Mouse (Mus musculus) hematopoietic stem cell, adult 5-6 weeks (primary cell): Measurements from ENCODE around the gene Tmem198b. TPM values are rescaled to one million over a fixed set of nuclear protein-coding genes. Genes with fewer than 3 reads are reported as not detected.

ENCODE experiments used
- ATAC-seq, 2 experiments: fragments of 125-278 bp in 1 of 2; replicated peaks in 1 of 2; 2 replicates each; pipeline ENCODE4 v1.8.0; 2016 to 2017; ENCODE audit warnings: inconsistent platforms in 2 of 2, mild to moderate bottlenecking in 2 of 2, moderate number of reproducible peaks in 2 of 2, low read depth in 1 of 2, moderate TSS enrichment in 1 of 2; ENCODE audit not compliant: low FRiP score in 2 of 2, poor library complexity in 2 of 2, severe bottlenecking in 2 of 2, insufficient read depth in 1 of 2, low TSS enrichment in 1 of 2
- total RNA-seq: library from RNA; stranded (forward); fragments of 172-1452, 232-1000 nt; gene quantifications from 2 replicates; pipeline ENCODE4 v1.2.3, GENCODE M21; 2017

The Tmem198b gene
- total RNA-seq, 1 experiment from 2014 or later = 4.9 TPM

DNA sequence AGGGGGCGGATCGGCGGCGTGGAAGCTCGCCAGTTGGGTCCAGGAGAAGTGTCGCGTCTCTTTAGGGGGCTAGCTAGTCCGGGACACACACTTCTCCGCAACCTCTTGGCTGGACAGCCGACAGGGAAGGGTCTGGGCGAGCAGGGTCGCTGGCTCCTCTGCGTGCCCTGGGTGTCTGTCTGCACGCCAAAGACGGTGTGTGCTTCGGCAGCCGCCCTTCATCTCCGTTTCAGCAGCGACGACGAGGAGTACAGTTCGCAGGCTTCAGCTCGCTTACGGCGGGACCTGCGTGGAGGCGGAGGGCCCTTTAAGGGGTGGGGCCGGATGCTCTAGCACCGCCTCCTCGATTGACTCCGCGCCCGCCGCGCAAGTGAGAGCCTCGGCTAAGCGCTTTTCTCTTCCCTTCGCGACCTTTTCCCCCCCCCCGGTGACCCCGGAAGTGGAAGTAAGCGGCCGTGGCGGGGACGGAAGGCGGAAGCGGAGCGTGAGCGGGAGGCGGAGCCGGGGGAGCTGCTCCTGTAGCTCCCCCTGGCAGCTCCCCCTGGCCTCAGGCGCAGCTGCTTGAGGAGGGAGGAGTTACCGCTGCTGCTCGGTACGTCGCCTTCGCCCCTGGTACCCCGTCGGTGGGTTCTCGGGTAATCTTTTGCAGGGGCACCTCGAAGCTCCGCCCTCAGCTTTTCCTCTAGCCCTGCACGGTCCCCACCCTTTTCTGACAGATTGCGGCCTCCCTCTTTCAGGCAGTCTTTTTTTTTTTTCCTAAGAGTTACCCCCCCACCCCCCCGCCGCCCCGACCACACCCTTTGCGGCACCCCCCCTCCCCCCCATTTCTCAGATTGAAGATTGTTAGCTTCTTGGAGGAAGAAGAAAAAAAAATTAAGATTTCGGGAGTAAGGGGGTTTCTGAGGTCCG is 1.2 kb upstream of the Tmem198b start:
- ATAC-seq = peak; percentile 85 to 86

- no peak for ATAC-seq
Observed at GRCm38 (mm10) chr10:128803771-128804270, 349 bp downstream of the Tmem198b start, which contains the start of gene Dnajc14. TSS of gene Dnajc14 (plus strand) at chr10:128804062.

- no peak for ATAC-seq
Observed at GRCm38 (mm10) chr10:128803361-128803760, 809 bp downstream of the Tmem198b start.

DNA sequence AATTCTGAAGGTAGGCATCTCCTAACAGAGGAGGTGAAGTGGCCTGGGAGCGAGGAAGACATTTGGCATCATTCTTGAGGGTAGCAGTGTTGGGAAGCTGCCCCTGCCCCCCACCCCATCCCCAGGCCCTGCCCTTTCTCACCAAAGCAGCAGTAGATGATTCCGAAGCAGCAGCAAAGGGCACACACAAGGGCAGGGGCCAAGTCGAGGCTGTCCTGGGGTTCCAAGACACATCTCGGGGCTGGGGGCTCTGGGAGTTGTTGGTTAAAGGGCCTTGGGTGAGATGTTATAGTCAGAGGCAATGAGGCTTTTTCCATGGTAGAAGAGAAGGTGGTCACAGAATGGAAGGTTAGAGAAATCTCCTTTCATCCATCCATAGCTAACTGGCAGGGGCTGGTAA is 1.2 kb downstream of the Tmem198b start:
- no peak for ATAC-seq

- ATAC-seq = no peak
Observed at GRCm38 (mm10) chr10:128801981-128802495, 2.1 kb downstream of the Tmem198b start.

DNA sequence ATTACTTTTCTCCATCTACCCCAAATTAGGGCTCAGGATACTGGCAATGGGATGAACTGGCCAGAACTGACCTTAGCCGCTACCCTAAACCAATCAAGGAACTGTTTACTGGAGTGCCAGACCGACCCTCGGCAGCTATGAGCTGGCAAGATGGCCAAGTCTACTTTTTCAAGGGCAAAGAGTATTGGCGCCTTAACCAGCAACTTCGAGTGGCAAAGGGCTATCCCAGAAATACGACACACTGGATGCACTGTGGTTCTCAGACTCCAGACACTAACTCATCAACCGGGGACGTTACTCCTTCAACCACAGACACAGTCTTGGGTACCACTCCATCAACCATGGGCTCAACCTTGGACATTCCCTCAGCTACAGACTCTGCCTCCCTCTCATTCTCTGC is 5.5 kb downstream of the Tmem198b start:
- no peak for ATAC-seq

DNA sequence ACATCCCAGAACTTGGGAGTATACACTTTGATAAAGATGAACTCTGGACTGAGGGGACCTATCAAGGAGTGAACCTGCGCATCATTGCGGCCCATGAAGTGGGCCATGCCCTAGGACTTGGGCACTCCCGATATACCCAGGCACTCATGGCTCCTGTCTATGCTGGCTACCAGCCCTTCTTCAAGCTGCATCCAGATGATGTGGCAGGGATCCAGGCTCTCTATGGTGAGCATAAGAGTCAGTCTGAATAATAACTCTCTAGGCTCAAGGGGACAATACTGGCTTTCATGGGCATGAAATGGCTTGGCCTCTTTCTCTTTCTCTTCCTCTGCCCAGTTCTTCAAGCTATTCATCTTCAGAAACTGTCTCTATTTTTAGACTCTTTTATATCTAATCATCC is 8.6 kb downstream of the Tmem198b start:
- no peak for ATAC-seq

- peak in 1 of 2 experiments; percentile 34; a peak in 1 of 4 replicates for ATAC-seq
Observed at GRCm38 (mm10) chr10:128794391-128794790, 9.8 kb downstream of the Tmem198b start.

DNA sequence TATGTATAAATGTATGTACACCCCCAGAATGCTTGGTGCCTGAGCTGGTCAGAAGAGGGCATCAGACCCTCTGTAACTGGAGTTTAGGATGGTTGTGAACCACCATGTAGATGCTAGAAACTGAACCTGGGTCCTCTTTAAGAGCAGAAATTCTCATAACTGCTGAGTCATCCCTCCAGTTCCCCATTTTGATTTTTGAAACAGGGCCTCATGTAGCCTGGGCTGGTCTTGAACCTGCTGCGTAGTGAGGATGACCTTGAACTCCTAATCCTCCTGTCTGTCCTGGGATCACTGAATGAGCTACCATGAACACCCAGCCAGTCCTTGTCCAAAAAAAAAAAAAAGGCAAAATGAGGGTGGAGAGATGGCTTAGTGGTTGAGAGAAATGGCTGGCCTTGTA is 10.9 kb downstream of the Tmem198b start:
- no peak for ATAC-seq

- ATAC-seq = no peak
Observed at GRCm38 (mm10) chr10:128792041-128792440, 12.1 kb downstream of the Tmem198b start.

GRCm38 (mm10) chr10:128790398-128791124 is 13.6 kb downstream of the Tmem198b start, which contains the start of gene Mmp19:
TSS of gene Mmp19 (plus strand) at chr10:128790910.
- ATAC-seq = no peak

- peak; percentile 62 to 82 for ATAC-seq
Observed at GRCm38 (mm10) chr10:128780200-128780599, 24.0 kb downstream of the Tmem198b start.

GRCm38 (mm10) chr10:128779011-128779795 is 25.0 kb downstream of the Tmem198b start:
- peak; percentile 81 to 93 for ATAC-seq

DNA sequence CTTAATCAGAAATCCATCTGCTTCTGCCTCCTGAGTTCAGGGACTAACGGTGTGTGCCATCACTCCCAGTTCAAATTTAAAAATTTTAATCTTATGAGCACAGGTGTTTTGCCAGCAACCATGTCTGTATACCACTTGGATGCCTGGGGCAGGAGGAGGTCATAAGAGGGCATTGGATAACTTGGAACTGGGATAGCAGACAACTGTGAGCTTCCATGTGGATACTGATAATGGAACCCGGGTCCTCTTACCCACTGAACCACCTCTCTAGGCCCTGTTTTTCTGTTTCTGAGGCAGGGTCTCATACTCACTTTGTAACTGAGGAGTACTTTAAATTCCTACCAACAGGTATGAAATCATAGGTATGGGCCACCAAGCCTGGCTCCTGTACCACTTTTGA is 25.7 kb downstream of the Tmem198b start:
- no peak for ATAC-seq

- ATAC-seq = peak; percentile 53 to 70; a peak in 3 of 4 replicates
Observed at GRCm38 (mm10) chr10:128773685-128774084, 30.5 kb downstream of the Tmem198b start.

- ATAC-seq = no peak; a peak in 1 of 4 replicates
Observed at GRCm38 (mm10) chr10:128772895-128773294, 31.3 kb downstream of the Tmem198b start.
